Mouse (Mus musculus): ENCODE data around the gene Il10.
A peak's percentile ranks its signal among the peaks of the same experiment; 100 is the strongest.

The Il10 gene

DNA sequence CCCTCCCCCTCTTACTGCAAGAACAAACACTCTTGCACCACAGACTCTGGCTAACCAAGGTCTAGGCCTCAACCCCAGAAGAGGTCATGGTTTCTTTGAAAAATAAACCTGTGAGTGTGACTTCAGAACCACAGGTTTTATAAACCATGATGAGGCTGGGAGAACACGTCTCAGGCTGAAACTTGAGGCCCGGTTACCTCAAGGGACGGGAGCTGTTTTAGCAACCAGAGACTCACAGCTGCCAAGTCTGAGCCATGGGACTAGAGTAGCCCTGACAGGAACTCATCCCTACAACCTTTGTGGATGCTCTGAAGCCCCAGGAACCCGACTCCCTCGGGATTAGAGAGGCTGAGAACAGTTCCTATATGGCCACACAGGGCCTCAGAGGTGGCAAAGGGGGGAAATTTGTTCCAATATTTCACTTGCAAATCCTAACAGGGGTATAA, 29.7 kb downstream of the Il10 start:
- DNase-seq: no peak

DNA sequence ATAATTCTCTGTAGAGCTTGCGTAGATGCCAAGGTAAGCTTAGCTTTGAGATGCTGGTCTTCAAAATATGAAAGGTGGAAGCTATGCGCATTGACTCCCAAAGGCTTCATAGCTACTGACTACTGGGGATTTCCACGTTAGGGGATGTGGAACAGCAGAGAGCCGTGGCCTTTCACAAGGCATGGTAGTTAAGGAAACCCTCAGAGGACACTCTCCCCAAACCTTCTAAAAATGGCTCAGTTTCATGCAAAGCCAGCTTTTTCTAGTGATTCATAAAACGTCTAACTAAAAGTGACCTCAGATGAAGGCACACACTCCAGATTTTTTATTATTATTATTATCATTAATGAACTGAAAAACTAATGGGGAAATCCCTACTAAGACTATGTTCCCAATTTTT, 30.4 kb downstream of the Il10 start:
- DNase-seq: no peak

DNA sequence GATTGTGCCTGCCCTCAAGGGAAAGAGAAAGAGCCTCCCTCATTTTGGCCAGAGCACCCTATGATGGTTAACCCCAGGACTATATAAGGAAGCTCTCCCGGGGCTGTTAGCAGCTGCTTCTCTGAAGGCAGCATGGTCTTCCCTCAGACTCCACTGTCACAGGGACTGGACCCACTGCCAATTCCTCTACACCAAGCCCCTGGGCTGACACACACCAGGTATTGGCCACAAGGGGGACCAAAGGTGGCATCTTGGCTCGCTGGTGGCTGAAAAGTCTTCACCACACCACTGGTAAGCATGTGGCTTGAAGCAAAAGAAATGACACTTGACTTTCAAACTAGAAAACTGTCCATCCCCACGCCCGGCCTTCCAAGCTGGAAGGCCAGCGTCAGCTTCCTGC, 31.0 kb downstream of the Il10 start:
- DNase-seq: no peak

DNA sequence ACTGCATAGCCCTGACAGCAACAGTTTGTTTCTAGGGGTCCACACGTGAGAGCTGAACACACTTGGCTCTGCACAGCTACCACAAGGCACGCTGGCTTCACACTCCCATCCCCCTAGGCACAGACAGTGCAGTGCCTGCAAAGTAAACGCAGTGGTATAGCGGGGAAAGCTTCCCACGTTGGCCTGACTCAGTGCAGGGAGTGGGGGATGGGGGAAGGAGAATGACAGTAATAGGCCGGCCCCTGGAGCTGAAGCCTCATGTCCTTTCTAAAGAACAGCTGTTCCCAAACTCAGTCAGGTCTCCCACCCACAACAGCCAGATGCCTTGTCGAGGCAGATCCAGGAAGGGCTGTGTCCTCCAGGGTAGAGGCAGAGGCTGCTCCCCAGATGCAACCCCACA, 31.4 kb downstream of the Il10 start:
- peak; percentile 76 for DNase-seq

DNA sequence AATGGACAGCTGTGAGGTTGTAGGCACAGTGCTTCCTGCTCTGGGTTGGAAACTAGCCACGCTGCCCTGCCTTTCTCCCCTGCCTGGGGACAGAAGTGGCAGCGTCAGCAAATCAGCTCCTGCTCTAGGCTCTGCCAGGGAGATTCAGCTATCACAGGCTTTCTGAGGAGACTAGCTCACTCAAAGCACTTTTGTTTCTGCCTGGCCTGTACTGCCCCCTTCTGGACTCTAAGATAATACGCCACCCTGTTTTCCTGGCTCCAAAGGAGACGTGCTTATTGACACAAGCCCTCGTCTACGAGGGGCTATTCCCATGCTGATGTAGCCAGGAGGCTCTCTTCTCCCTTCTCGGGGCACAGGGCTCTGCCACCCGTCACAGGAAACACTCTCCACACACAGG, 33.6 kb downstream of the Il10 start:
- peak; percentile 81 for DNase-seq

DNA sequence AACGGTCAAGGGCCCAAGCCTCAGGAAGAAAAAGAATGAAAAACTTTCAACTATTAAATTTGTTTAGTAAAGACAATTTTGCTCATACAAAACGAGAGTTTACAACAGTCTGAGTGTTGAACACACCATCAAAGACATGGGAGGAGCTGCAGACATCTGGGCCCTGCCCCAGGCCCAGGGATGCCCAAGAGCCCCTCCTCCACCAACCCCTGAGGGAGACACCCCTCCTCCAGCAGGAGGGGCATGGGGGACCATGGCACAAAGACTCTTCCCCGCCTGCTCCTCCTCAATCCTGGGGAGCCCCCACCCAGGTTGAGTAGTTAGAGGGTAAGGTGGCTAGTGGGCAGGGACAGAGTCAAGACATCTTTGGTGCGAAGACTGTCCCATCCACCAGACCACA, 34.0 kb downstream of the Il10 start:
- DNase-seq: no peak

DNA sequence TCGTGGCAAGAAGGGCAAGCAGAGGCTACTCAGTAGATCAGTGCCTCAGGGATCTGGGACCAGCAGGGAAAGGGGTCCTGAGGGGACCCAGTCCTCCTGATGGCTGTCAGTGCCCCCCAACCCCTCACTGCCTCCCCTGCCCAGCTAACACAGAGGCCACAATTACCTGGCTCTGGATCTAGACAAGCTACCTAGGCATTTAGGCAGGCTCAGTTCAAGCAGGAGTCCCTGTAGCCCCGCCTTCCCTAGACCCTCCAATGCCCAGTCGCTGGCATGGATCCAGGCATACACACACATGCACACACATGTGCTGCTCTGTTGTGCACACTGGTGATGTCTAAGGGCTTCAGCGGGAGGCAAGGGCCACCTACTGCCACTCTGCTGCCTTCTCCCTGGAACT, 34.6 kb downstream of the Il10 start:
- DNase-seq: no peak

DNA sequence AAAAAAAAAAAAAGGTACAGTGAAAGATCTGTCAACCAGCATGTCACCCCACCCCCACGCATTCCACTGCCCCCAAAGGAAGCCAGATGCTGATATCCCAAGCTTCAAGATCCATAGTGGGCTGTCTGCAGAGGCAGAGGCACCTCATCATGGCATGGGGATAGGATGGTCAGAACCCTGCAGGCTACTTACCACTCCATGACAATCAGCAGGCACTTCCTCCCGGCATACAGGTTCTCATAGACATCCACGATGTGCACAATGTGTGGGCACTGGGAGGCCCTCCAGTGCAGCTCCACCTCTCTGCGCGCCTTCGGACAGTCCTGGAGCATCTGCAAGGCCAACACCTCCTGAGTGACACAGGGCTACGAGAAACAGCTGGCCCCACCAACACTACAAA, 38.8 kb downstream of the Il10 start:
- no peak for DNase-seq

DNA sequence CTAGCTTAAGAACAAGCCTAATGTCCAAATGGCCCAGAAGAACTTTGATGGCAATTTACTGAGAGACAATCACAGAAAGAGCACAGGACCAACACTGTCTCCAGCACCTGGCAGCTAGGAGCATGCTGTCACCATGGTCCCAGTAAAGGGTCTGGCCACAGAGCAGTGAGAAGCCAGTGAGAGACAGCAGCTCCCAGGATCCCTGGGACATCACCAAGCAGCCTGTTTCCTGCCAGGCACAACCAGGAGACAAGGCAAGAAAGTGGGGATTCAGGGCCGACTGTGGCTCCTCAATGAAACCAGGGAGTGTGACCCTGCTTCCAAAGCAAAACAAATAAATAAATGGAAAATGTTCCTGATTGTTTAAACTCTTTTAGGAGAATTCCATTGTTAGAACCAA, 39.8 kb downstream of the Il10 start:
- DNase-seq: no peak

DNA sequence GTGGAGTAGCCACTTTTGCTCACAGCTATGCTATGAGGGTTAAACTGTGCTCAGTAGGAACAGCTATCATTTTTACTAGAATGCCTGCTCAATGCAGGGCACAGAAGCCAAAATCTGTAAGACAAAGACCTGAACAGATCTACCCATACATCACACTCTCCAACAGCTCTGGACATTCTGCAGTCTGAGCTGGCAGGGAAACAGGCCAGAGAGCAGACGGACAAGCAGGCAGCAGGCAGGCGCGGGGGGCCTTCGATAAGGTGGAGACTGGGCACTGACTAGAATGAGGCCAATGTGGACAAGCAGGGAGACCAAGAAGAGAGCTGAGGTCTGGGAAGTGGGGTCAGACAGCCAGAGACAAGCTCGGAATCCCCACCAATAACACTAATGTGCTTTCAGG, 40.2 kb downstream of the Il10 start:
- DNase-seq: no peak

DNA sequence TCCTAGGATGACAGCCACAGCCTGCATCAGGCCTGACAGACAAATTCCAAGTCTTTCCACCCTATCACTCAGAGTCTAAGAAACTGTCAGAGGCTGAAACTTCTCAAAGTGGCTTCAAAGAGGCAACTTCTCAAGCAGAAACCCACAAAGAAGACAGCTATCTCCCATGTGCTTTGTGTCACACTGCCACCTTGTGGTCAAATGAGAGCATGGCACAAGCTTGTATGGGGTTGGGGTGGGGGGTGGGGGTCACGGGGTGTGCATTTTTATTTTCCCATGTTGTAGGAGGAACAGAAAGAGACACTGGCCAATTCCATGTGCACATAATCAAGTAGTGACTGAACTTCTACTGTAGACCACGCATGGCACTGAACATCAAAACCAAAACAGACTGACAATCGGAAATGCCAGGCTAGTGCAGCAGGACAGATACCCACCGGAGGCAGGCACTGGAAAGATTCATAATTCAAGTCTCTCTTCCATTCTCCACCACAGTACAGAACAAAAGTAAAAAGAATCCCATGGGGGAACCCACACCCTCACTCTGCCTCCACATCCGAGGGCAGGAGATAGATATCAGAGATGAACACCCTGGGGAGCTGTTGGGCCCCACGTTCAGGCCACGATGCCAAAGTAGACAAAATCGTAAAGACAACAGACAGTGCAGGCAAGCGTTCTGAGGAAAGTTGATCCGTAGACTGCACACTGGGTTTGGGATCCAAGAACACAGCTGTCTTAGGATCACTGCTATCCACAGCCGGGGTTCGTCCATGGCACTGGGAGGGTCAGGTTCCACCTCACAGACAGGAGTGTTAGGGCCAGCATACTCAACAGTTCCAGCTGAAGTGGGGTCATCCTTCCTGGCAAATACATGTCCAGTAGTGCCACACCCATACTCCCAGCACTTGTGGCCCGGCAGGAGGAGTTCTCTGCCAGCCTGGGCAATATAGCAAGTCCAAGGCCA, 40.9 kb downstream of the Il10 start:
- DNase-seq: no peak

DNA sequence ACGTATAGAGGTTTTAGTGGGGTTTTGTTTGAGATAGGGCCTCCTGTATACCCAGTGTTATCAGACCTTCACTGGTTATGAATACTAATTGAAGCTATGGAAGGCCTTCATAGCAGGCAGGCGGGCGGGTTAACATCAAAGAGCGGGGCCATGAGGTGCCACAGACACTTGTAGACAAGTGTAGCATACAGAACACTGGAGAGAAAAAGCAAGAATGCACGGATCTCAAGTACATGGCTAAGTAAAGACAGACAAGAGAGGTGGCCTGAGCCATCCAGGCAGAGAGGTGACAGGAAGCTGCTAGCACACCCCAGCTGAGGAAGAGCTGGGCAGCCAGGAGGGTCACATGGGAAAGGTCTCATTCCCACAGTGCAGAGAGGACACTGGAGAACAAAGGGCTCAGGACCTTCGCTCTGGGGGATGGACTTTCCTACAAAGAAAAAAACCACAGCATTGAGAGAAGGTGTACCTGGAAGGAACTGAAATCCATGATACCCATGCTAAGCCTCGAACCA, 42.2 kb downstream of the Il10 start:
- no peak for DNase-seq

DNA sequence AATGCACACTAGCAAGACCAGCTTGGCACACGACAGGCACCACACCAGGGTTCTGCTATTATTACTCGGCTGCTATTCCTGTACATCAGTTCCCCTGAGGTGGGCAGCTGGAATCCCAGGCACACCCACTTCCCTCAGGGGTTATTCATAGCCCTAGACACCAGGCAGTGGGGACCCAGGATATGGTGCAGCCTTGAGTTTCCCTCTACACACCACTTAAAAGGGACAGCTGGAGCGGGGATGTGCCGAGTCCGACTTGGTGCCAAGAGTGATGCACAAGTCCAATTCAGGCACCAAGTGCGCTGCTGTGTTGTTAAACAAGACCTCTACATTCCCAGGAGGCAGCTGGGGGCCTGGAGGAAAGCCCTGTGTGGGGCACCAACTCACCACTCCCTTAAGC, 43.2 kb downstream of the Il10 start:
- peak; percentile 72 for DNase-seq

DNA sequence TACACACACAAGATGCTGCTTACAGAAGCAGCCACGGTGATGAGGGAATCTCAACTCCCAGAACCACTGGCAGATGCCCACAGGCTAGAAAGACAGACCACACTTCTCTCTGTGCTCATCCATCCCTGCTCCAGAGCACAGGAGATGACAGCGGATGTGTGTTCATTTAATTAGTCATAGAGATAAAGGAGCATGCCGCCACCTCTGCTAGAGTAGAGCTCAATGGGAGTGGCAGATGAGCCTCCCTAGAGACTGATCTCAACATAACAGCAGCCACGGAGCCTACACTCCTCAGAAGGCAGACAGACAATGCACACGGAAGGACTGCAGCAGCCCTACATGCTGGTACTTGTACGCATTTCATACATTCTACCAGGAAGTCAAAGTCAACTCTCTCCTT, 44.6 kb downstream of the Il10 start:
- DNase-seq: no peak

DNA sequence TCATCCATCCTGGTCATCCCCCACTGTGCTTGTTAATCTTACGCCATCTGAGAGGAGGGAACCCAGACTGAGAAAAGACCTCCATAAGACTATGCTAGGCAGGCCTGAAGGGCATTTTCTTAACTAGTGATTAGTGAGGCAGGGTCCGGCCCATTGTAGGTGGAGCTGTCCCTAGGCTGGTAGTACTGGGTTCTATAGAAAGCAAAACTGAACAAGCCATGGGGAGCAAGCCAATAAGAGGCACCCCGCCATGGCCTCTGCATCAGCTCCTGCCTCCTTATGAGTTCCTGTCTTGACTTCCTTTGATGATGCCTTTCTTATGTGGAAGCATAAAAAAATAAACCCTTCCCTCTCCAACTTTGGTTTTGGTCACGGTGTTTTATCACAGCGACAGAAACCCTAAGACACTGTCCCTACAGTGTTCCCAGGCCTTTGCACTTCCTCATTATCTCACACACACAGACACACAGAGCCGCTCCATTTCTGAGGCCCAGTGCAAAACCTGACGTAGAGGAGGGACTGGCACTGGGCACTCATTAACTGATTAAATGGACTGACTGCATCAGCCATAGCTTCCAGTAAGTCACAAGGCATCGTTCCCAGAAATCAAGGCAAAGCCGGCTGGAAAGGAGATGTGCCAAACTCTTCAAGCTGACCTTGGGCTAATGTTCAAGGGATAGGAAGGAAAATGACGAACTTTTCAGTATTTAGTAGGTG, 48.5 kb downstream of the Il10 start:
- no peak for DNase-seq

DNA sequence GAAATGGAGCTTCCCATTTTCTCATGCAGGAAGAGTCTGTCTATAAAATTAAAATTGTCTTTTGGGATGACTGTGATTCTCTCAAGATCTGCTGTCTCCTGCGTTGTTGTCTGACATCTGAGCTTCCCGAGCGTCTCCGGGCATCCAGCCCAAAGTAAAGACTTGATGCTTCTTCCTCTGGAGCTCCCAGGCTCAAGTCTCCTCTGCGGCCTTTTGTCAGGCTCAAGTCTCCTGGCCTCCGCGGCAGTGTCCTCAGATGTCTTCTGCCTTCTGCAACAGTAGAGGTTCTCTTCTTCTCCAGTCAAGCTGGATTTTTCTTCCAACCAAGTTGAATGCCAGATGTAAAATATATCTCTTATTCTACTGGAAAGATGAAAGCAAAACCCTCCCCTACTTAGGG, 49.4 kb downstream of the Il10 start:
- DNase-seq: no peak

DNA sequence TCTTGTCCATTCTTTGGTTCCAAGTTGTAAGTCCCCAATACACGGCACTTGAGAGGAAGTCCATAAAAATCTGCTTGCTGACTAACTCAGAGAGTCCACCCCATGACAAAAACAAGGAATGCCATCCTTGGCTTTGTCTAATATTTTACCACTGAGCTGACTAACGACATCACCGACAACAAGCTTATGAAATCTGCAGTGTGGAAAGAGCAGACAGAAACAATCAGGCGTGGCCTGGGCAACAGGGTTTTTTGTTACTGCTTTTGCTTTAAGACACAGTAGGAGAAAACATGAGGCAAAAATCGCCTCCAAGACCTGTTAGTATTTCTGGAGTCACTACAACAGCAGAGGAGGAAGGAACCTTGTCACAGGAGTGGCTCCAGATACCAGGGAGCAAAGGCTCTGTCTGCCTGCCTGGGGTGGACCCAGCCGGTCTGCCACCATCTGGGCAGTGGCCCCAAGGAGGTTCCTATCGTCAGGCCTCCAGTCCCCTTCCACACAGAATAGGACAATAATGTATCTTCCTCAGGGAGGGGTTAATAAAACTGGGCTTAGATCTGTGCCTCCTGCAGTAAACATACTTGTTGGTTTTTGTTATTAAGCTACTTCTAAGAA, 52.8 kb downstream of the Il10 start:
- DNase-seq: no peak

DNA sequence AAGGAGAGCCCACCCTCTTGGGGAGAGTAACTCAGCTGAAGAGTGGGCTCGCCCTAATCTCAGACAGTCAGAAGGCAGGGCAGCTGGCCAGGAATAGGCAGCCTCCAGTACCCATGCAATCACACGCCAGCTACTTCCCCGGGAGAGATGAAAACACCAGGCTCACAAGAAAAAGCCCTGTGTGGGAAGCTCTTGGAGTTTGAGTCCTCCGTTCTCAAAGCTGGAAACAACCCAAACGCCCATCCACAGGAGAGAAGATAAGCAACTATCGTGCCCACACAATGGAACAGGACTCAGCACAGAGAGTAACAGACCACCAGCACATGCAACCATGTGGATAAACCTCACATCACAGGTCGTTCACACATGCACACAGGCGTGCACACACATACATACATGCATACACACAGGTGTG, 54.9 kb downstream of the Il10 start:
- DNase-seq: peak; percentile 83

All from right cerebral cortex, adult 18-20 months (tissue).